Mouse (Mus musculus): ENCODE data around the gene Tmem274. TPM values are rescaled to one million over a fixed set of nuclear protein-coding genes. Genes with fewer than 3 reads are reported as not detected.
"Not testable (repeated sequence)": the region's sequence is repeated elsewhere in the genome, so short reads cannot be mapped to it uniquely, and the experiment has no call there.

Gene Tmem274
- 0.38 and 0.55 TPM in 2 replicates for polyA plus RNA-seq (2015; fragmentation: Nextera tagmentation; extraction: Ambion mirVana)

DNA sequence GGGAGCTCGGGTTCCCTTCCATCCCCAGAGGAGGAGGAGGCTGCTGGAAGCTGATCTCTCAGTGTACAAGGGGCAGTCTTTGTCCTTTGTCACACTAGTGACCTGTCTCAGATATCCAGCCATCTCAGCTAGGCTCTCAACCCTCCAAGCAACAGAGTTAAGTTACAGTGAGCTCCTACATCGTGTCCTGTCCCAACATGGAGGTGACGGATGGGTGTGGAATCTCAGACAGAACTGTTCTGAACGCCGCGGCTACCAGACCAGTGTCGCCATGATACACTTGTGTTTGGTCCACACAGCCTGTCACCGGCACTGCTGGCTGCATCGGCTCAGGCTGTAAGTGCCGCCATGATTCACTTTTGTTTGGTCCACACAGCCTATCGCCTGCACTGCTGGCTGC lies at the start of gene Tmem274:
Gene Tmem274, plus strand, starts transcription at position 301 of the 400 bp plus-strand sequence.
- Histone ChIP-seq H3K9ac (ENCODE audit: low read depth, low read length) (no peak within 1 kb of the TSS), H3K36me3 (ENCODE audit: control insufficient read depth, insufficient read depth, low read length) (peaks cover 9% of the 10 kb centered on the region; the same call in 1 of the 2 replicates), H3K4me1 (ENCODE audit: control insufficient read depth, insufficient read depth, low read length) (no peaks in the 10 kb centered on the region), H3K27ac (ENCODE audit: low read length) (no peak within 1 kb of the TSS), H3K27me3 (replicated peaks; ENCODE audit: control insufficient read depth, insufficient read depth, low read length) (no peaks in the 10 kb centered on the region), H3K4me3 (ENCODE audit: low read length) (no peak within 1 kb of the TSS), H3K9me3 (ENCODE audit: control insufficient read depth, low read length) (no peaks in the 10 kb centered on the region), H3K4me2 (ENCODE audit: low read depth, low read length) (no peak within 1 kb of the TSS)
- 89% methylated on average over 11 of the region's 11 CpGs for WGBS
- no peak for ATAC-seq

DNA sequence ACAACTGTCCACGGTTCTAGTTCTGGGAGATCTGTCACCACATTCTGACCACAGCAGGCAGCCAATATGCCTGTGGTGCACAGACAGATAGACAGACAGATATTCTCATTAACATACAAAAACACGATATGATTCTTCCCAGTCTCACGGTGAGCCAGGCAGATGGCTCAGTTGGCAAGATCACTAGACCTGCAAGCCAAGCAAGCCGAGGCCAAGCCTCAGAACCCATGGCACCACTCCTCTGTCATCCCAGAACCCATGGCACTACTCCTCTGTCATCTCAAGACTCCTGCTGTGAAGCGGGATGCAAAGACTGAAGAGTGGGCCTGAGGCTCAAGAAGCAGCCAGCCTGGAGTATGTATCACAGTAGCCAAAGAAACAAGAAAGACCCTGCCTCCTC lies 47.6 kb upstream of the Tmem274 start:
- 87% methylated on average over 5 of the region's 5 CpGs for WGBS

GRCm38 (mm10) chr4:149431887-149432286 lies 45.3 kb upstream of the Tmem274 start:
- H3K9me3 ChIP-seq (ENCODE audit: control insufficient read depth, low read length); H3K36me3 ChIP-seq (ENCODE audit: control insufficient read depth, insufficient read depth, low read length); H3K27ac ChIP-seq (ENCODE audit: low read length); H3K27me3 ChIP-seq (replicated peaks; ENCODE audit: control insufficient read depth, insufficient read depth, low read length); H3K4me1 ChIP-seq (ENCODE audit: control insufficient read depth, insufficient read depth, low read length); H3K9ac ChIP-seq (ENCODE audit: low read depth, low read length); H3K4me2 ChIP-seq (ENCODE audit: low read depth, low read length); H3K4me3 ChIP-seq (ENCODE audit: low read length); ATAC-seq: not testable (repeated sequence)
- WGBS = 81% methylated on average over 1 of the region's 1 CpGs

More for the DNA sequence above, 47.6 kb upstream of the Tmem274 start:
- Histone ChIP-seq H3K9me3 (ENCODE audit: control insufficient read depth, low read length) (no peaks in the 10 kb centered on the region), H3K4me2 (ENCODE audit: low read depth, low read length) (no peak overlapping the region), H3K4me3 (ENCODE audit: low read length) (no peak overlapping the region), H3K27ac (ENCODE audit: low read length) (no peak overlapping the region), H3K4me1 (ENCODE audit: control insufficient read depth, insufficient read depth, low read length) (no peaks in the 10 kb centered on the region), H3K9ac (ENCODE audit: low read depth, low read length) (no peak overlapping the region), H3K36me3 (ENCODE audit: control insufficient read depth, insufficient read depth, low read length) (no peaks in the 10 kb centered on the region), H3K27me3 (replicated peaks; ENCODE audit: control insufficient read depth, insufficient read depth, low read length) (no peaks in the 10 kb centered on the region)
- no peak for ATAC-seq

DNA sequence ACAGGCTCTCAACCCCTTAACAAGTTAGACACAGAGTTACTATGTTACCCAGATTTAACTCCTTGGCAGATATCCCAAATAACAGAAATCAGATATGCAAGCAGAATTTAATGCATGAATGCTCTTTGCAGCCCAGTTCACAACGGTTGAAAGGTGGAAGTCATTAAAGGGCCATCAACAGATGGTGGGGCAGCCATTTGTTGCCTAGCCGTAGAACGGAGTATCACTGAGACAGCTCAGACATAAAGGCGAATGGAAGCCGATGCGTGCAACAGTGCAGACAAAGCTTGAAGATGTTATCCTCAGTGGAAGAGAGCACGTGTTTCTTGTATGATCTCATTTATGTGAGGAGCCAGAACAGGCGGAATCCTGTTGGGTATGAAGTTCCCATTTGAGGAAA lies 36.6 kb upstream of the Tmem274 start:
- WGBS = 67% methylated on average over 8 of the region's 8 CpGs
- H3K27ac ChIP-seq (ENCODE audit: low read length) = no peak overlapping the region
- ATAC-seq = no peak

DNA sequence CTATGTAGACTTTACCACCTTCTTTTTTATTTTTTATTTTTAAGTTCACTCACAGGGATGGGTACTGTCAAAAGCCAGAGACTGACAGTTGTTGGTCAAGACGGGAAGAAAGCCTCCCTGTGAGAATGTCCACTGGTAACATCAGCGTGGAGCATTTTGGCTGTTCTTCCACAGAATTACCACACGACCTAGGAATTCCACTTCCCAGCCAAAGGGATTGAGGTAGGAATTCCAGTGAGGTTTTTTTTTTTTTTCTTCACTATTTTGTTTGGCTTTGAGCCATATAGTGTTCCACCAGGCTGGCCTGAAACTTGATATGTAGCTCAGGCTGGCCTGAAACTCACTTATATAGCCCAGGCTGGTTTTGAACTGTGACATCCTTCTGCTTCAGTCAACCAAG lies 34.7 kb upstream of the Tmem274 start:
- 44% methylated on average over 3 of the region's 3 CpGs for WGBS
- Histone ChIP-seq H3K27me3 (replicated peaks; ENCODE audit: control insufficient read depth, insufficient read depth, low read length) (no peaks in the 10 kb centered on the region), H3K4me1 (ENCODE audit: control insufficient read depth, insufficient read depth, low read length) (peaks cover 9% of the 10 kb centered on the region), H3K4me3 (ENCODE audit: low read length) (no peak overlapping the region), H3K9me3 (ENCODE audit: control insufficient read depth, low read length) (no peaks in the 10 kb centered on the region), H3K4me2 (ENCODE audit: low read depth, low read length) (no peak overlapping the region), H3K36me3 (ENCODE audit: control insufficient read depth, insufficient read depth, low read length) (no peaks in the 10 kb centered on the region), H3K27ac (ENCODE audit: low read length) (no peak overlapping the region), H3K9ac (ENCODE audit: low read depth, low read length) (no peak overlapping the region)
- ATAC-seq = no peak

More for the DNA sequence above, 36.6 kb upstream of the Tmem274 start:
- Histone ChIP-seq H3K27me3 (replicated peaks; ENCODE audit: control insufficient read depth, insufficient read depth, low read length) (no peaks in the 10 kb centered on the region), H3K36me3 (ENCODE audit: control insufficient read depth, insufficient read depth, low read length) (no peaks in the 10 kb centered on the region), H3K4me3 (ENCODE audit: low read length) (no peak overlapping the region), H3K4me2 (ENCODE audit: low read depth, low read length) (no peak overlapping the region), H3K4me1 (ENCODE audit: control insufficient read depth, insufficient read depth, low read length) (peaks cover 6% of the 10 kb centered on the region), H3K9ac (ENCODE audit: low read depth, low read length) (no peak overlapping the region), H3K9me3 (ENCODE audit: control insufficient read depth, low read length) (no peaks in the 10 kb centered on the region)

GRCm38 (mm10) chr4:149444465-149444864 lies 32.7 kb upstream of the Tmem274 start:
- H3K4me1 ChIP-seq (ENCODE audit: control insufficient read depth, insufficient read depth, low read length) = peaks cover 9% of the 10 kb centered on the region
- no peaks in the 10 kb centered on the region for H3K36me3 ChIP-seq (ENCODE audit: control insufficient read depth, insufficient read depth, low read length)
- no peak for ATAC-seq
- H3K4me2 ChIP-seq (ENCODE audit: low read depth, low read length) = no peak overlapping the region
- WGBS = 44% methylated on average over 1 of the region's 1 CpGs
- H3K27ac ChIP-seq (ENCODE audit: low read length) = no peak overlapping the region
- no peaks in the 10 kb centered on the region for H3K9me3 ChIP-seq (ENCODE audit: control insufficient read depth, low read length)
- H3K27me3 ChIP-seq (replicated peaks; ENCODE audit: control insufficient read depth, insufficient read depth, low read length) = no peaks in the 10 kb centered on the region
- no peak overlapping the region for H3K4me3 ChIP-seq (ENCODE audit: low read length)
- H3K9ac ChIP-seq (ENCODE audit: low read depth, low read length) = peak overlapping the region; percentile 70; the same call in 1 of the 2 replicates

DNA sequence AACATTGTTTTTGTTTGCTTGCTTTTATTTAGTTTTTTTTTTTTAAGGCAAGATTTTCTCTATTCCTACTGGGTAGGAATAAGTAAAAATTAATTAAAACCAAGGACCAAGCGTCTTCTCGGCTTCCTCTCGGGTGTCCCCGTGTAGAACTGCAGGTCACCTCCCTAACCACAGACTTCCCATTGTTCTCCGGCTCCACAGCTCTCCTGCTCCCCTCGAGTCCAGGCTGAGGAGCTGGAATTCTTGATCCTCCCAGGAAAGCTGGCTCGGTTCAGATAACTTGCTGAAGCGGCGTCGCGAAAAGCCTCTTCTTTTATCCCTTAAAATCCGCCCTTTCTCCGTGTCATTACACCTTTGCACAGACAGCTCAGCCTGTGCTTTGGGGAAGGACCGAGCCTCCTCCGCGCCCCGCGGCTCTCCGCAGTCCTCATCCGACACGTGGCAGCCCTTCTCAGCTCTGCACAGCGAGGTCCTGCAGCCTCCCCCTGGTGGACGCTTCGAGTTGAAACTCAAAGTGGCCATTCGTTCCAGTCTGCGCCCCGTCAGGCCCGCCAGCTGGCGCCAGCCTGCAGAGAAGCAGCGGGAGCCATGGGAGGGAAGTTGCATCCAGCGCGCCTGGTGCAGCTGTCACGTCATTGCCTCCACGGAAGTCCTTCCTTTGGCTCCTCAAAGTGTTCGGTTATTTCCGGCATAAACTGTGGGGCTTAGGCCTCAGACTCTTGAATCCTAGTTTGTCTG lies 32.0 kb upstream of the Tmem274 start:
- peak overlapping the region; percentile 34 for H3K4me3 ChIP-seq (ENCODE audit: low read length)
- H3K9me3 ChIP-seq (ENCODE audit: control insufficient read depth, low read length) = no peaks in the 10 kb centered on the region
- H3K36me3 ChIP-seq (ENCODE audit: control insufficient read depth, insufficient read depth, low read length) = no peaks in the 10 kb centered on the region
- H3K4me2 ChIP-seq (ENCODE audit: low read depth, low read length) = peak overlapping the region; percentile 49
- peak; percentile 98 for ATAC-seq
- H3K9ac ChIP-seq (ENCODE audit: low read depth, low read length) = peak overlapping the region; percentile 70
- H3K4me1 ChIP-seq (ENCODE audit: control insufficient read depth, insufficient read depth, low read length) = peaks cover 9% of the 10 kb centered on the region
- no peaks in the 10 kb centered on the region for H3K27me3 ChIP-seq (replicated peaks; ENCODE audit: control insufficient read depth, insufficient read depth, low read length)
- WGBS = under 1% methylated on average over 36 of the region's 36 CpGs
- peak overlapping the region; percentile 94 for H3K27ac ChIP-seq (ENCODE audit: low read length)

DNA sequence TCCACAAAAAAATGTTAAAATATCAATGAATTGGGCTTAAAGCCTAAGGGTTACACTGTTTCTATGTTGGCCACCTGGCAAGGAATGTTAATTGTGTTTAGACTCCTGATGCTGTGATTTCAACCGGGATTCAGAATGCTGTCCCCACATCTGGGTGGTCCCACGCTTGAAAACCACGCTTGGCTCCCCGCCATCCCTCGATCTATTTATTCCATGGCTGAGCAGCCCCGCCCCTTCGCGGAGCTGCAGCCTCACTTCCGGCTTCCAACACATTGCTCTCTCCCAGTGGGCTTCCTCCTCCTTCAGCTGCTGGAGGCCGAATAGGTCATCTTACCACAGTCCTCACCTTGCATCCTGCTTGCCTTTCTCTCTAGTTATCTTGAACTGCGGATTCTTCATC lies 31.3 kb upstream of the Tmem274 start:
- peak overlapping the region; percentile 94 for H3K27ac ChIP-seq (ENCODE audit: low read length)
- no peaks in the 10 kb centered on the region for H3K9me3 ChIP-seq (ENCODE audit: control insufficient read depth, low read length)
- H3K4me1 ChIP-seq (ENCODE audit: control insufficient read depth, insufficient read depth, low read length) = peaks cover 9% of the 10 kb centered on the region
- peak; percentile 49 for ATAC-seq
- 8% methylated on average over 11 of the region's 11 CpGs for WGBS
- peak overlapping the region; percentile 49 for H3K4me2 ChIP-seq (ENCODE audit: low read depth, low read length)
- H3K4me3 ChIP-seq (ENCODE audit: low read length) = peak overlapping the region; percentile 34
- peak overlapping the region; percentile 70 for H3K9ac ChIP-seq (ENCODE audit: low read depth, low read length)
- H3K27me3 ChIP-seq (replicated peaks; ENCODE audit: control insufficient read depth, insufficient read depth, low read length) = no peaks in the 10 kb centered on the region
- H3K36me3 ChIP-seq (ENCODE audit: control insufficient read depth, insufficient read depth, low read length) = no peaks in the 10 kb centered on the region

GRCm38 (mm10) chr4:149446309-149446708 lies 30.9 kb upstream of the Tmem274 start:
- no peaks in the 10 kb centered on the region for H3K36me3 ChIP-seq (ENCODE audit: control insufficient read depth, insufficient read depth, low read length)
- no peaks in the 10 kb centered on the region for H3K9me3 ChIP-seq (ENCODE audit: control insufficient read depth, low read length)
- peak overlapping the region; percentile 94 for H3K27ac ChIP-seq (ENCODE audit: low read length)
- no peaks in the 10 kb centered on the region for H3K27me3 ChIP-seq (replicated peaks; ENCODE audit: control insufficient read depth, insufficient read depth, low read length)
- H3K9ac ChIP-seq (ENCODE audit: low read depth, low read length) = peak overlapping the region; percentile 70; the same call in 1 of the 2 replicates
- H3K4me2 ChIP-seq (ENCODE audit: low read depth, low read length) = peak overlapping the region; percentile 49; the same call in 1 of the 2 replicates
- H3K4me1 ChIP-seq (ENCODE audit: control insufficient read depth, insufficient read depth, low read length) = peaks cover 9% of the 10 kb centered on the region
- 61% methylated on average over 1 of the region's 1 CpGs for WGBS
- no peak for ATAC-seq
- H3K4me3 ChIP-seq (ENCODE audit: low read length) = no peak overlapping the region

Measured in intestine, embryonic 16.5 days (tissue).